Mouse (Mus musculus) forebrain, postnatal 0 days (tissue): ENCODE results near the gene Gm28051. TPM values are rescaled to one million over a fixed set of nuclear protein-coding genes. Genes with fewer than 3 reads are reported as not detected.

Experiments used
- ATAC-seq: fragments of 200-750 bp; cut with Nextera tagmentation; 2 replicates; pipeline ENCODE4 v1.8.0; 2017; ENCODE audit warnings: mild to moderate bottlenecking, moderate library complexity
- DNase-seq: peaks from one replicate; pipeline ENCODE4 v3.0.0-alpha.2; 2015
- H3K27ac ChIP-seq: fragments of 300-500 bp; sonication (generic); 2 replicates; pipeline ENCODE4 v1.5.1; 2014; ENCODE audit warnings: low read depth, mild to moderate bottlenecking, antibody characterized with exemption, low read length, moderate library complexity, mixed read lengths
- H3K27me3 ChIP-seq: fragments of 300-500 bp; sonication (generic); 2 replicates; pipeline ENCODE4 v1.6.1; 2014; ENCODE audit warnings: mild to moderate bottlenecking, low read length, mixed read lengths; ENCODE audit not compliant: insufficient read depth
- H3K36me3 ChIP-seq: fragments of 300-500 bp; sonication (generic); 2 replicates; pipeline ENCODE4 v1.6.1; 2014; ENCODE audit warnings: mild to moderate bottlenecking, moderate library complexity; ENCODE audit not compliant: insufficient read depth
- H3K4me1 ChIP-seq: fragments of 300-500 bp; sonication (generic); 2 replicates; pipeline ENCODE4 v1.6.1; 2014; ENCODE audit warnings: antibody characterized with exemption; ENCODE audit not compliant: insufficient read depth
- H3K4me2 ChIP-seq: fragments of 300-500 bp; sonication (generic); 2 replicates; pipeline ENCODE4 v1.6.1; 2014; ENCODE audit warnings: low read depth, mild to moderate bottlenecking, moderate library complexity
- H3K4me3 ChIP-seq: fragments of 300-500 bp; sonication (generic); 2 replicates; pipeline ENCODE4 v1.5.1; 2014; ENCODE audit warnings: low read depth, low read length, mixed read lengths
- H3K9ac ChIP-seq: fragments of 300-500 bp; sonication (generic); 2 replicates; pipeline ENCODE4 v1.6.1; 2014; ENCODE audit warnings: mild to moderate bottlenecking
- H3K9me3 ChIP-seq: fragments of 300-500 bp; sonication (generic); 2 replicates; pipeline ENCODE4 v1.6.1; 2016; ENCODE audit warnings: low read length
- CTCF ChIP-seq: sonication (generic); IDR thresholded peaks from 2 replicates; pipeline ENCODE4 v1.5.1; 2016; ENCODE audit warnings: antibody characterized with exemption, control low read depth, low read depth
- WGBS: fragments of 180-500 bp; shearing (Covaris S2); extraction: QIAGEN DNeasy Blood & Tissue Kit; methylation state at CpG from one replicate; pipeline ENCODE4 v1.1.7; 2014; 5-methylcytosine and 5-hydroxymethylcytosine counted together
- polyA plus RNA-seq: library from polyadenylated mRNA; unstranded; fragments of >200 nt; fragmentation: Nextera tagmentation; extraction: Ambion mirVana; gene quantifications from 2 replicates; pipeline ENCODE4 v1.2.1, GENCODE M21; 2015
- total RNA-seq: library from RNA; depleted of rRNA; stranded (reverse); fragments of >200 nt; gene quantifications from 2 replicates; pipeline ENCODE4 v1.2.3, GENCODE M21; 2014

Gene Gm28051
- total and polyA plus RNA-seq, 2 experiments from 2014 or later: not detected

GRCm38 (mm10) chr12:102729855-102730797 is 27.4 kb downstream of the Gm28051 start:
- ATAC-seq: peak; percentile 98
- WGBS: 30% methylated on average over 26 of the region's 26 CpGs
- Histone ChIP-seq H3K4me3 (no peak overlapping the region), H3K27me3 (no peaks in the 10 kb centered on the region), H3K4me1 (peaks cover 16% of the 10 kb centered on the region), H3K9ac (peak overlapping the region; percentile 33; the same call in 1 of the 2 replicates), H3K36me3 (no peaks in the 10 kb centered on the region), H3K9me3 (no peaks in the 10 kb centered on the region), H3K4me2 (peak overlapping the region; percentile 39), H3K27ac (peak overlapping the region; percentile 83)
- DNase-seq: peak; percentile 94
- TF ChIP-seq CTCF: no peak

- no peaks in the 10 kb centered on the region for H3K36me3 ChIP-seq
- peak; percentile 21 for DNase-seq
- 63% methylated on average over 7 of the region's 7 CpGs for WGBS
- no peak overlapping the region for H3K4me2 ChIP-seq
- no peak for TF ChIP-seq CTCF
- no peak overlapping the region for H3K9ac ChIP-seq
- no peaks in the 10 kb centered on the region for H3K27me3 ChIP-seq
- no peak overlapping the region for H3K4me3 ChIP-seq
- H3K4me1 ChIP-seq: peaks cover 14% of the 10 kb centered on the region
- no peak overlapping the region for H3K27ac ChIP-seq
- no peak for ATAC-seq
- no peaks in the 10 kb centered on the region for H3K9me3 ChIP-seq
Observed at GRCm38 (mm10) chr12:102725761-102726175, 31.8 kb downstream of the Gm28051 start.

GRCm38 (mm10) chr12:102725146-102725545 is 32.4 kb downstream of the Gm28051 start:
- Histone ChIP-seq H3K36me3 (no peaks in the 10 kb centered on the region), H3K27me3 (no peaks in the 10 kb centered on the region), H3K27ac (no peak overlapping the region), H3K4me2 (no peak overlapping the region), H3K9ac (no peak overlapping the region), H3K9me3 (no peaks in the 10 kb centered on the region), H3K4me3 (no peak overlapping the region), H3K4me1 (peaks cover 7% of the 10 kb centered on the region)
- no peak for DNase-seq
- TF ChIP-seq CTCF: no peak
- no peak for ATAC-seq
- WGBS: 89% methylated on average over 6 of the region's 6 CpGs

DNA sequence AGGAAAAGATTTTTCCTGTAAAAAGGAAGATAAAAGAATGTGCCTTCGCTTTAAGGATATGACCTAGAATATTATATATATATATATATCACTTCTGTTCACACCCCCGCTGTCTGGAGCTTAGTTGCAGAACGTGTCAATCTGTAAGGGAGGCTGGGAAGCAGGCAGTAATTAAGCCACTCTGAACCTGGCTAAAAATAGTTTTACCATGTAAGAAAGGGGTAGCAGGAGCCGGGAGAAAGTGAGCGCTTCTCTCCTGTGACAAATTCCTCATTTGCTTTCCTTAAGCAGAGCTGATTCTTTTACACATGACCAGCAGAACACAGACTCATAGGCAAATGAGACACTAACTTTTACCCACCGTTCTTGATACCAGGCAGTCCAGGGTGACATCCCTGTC is 33.7 kb downstream of the Gm28051 start:
- H3K4me3 ChIP-seq: no peak overlapping the region
- H3K27ac ChIP-seq: peak overlapping the region; percentile 66
- H3K36me3 ChIP-seq: no peaks in the 10 kb centered on the region
- WGBS: 44% methylated on average over 6 of the region's 6 CpGs
- no peak for TF ChIP-seq CTCF
- no peaks in the 10 kb centered on the region for H3K9me3 ChIP-seq
- DNase-seq (peak; percentile 62), ATAC-seq (peak; percentile 78)
- H3K4me2 ChIP-seq: no peak overlapping the region
- H3K4me1 ChIP-seq: peaks cover 7% of the 10 kb centered on the region; the same call in 1 of the 2 replicates
- H3K27me3 ChIP-seq: no peaks in the 10 kb centered on the region
- H3K9ac ChIP-seq: no peak overlapping the region

GRCm38 (mm10) chr12:102722966-102723365 is 34.6 kb downstream of the Gm28051 start:
- Histone ChIP-seq H3K27ac (no peak overlapping the region), H3K36me3 (no peaks in the 10 kb centered on the region), H3K4me1 (peaks cover 7% of the 10 kb centered on the region; the same call in 1 of the 2 replicates), H3K9me3 (no peaks in the 10 kb centered on the region), H3K27me3 (no peaks in the 10 kb centered on the region), H3K4me3 (no peak overlapping the region), H3K4me2 (no peak overlapping the region), H3K9ac (no peak overlapping the region)
- WGBS: 70% methylated on average over 8 of the region's 8 CpGs
- ATAC-seq (no peak), DNase-seq (no peak)
- no peak for TF ChIP-seq CTCF

GRCm38 (mm10) chr12:102722451-102722850 is 35.1 kb downstream of the Gm28051 start:
- Histone ChIP-seq H3K4me1 (peaks cover 7% of the 10 kb centered on the region; the same call in 1 of the 2 replicates), H3K27ac (no peak overlapping the region), H3K36me3 (no peaks in the 10 kb centered on the region), H3K9me3 (no peaks in the 10 kb centered on the region), H3K4me2 (no peak overlapping the region), H3K27me3 (no peaks in the 10 kb centered on the region), H3K9ac (no peak overlapping the region), H3K4me3 (no peak overlapping the region)
- ATAC-seq (no peak), DNase-seq (no peak)
- WGBS: 60% methylated on average over 11 of the region's 11 CpGs
- no peak for TF ChIP-seq CTCF
